Mouse (Mus musculus): ENCODE measurements around the gene Gm20517. TPM values are rescaled to one million over a fixed set of nuclear protein-coding genes. Genes with fewer than 3 reads are reported as not detected.

Gene Gm20517
- polyA plus RNA-seq, 1 experiment: 11.9 TPM

GRCm38 (mm10) chr17:47655697-47656096 is 44.3 kb downstream of the Gm20517 start:
- Histone ChIP-seq H3K9me3 (replicated peaks; ENCODE audit: control insufficient read depth, insufficient read depth, low read length, poor library complexity, severe bottlenecking) (no peaks in the 10 kb centered on the region), H3K27me3 (ENCODE audit: control insufficient read depth, insufficient read depth, low read length, poor library complexity, severe bottlenecking) (no peaks in the 10 kb centered on the region), H3K9ac (ENCODE audit: low read depth, poor library complexity, severe bottlenecking) (no peak overlapping the region), H3K4me3 (ENCODE audit: low read depth, low read length) (no peak overlapping the region), H3K36me3 (ENCODE audit: control insufficient read depth, insufficient read depth, low read length, poor library complexity, severe bottlenecking) (no peaks in the 10 kb centered on the region), H3K4me1 (ENCODE audit: control insufficient read depth, insufficient read depth, low read length) (no peaks in the 10 kb centered on the region), H3K27ac (ENCODE audit: insufficient read depth, low read length) (no peak overlapping the region)
- TF ChIP-seq POLR2A (IDR thresholded peaks at IDR 0.05; ENCODE audit: insufficient read depth, low read length): no peak
- no peak for TF ChIP-seq CTCF (IDR thresholded peaks at IDR 0.05; ENCODE audit: low read depth, low read length)
- TF ChIP-seq EP300 (IDR thresholded peaks at IDR 0.05; ENCODE audit: insufficient read depth, low read depth, low read length): no peak

GRCm38 (mm10) chr17:47657901-47658300 is 46.5 kb downstream of the Gm20517 start:
- Histone ChIP-seq H3K36me3 (ENCODE audit: control insufficient read depth, insufficient read depth, low read length, poor library complexity, severe bottlenecking) (no peaks in the 10 kb centered on the region), H3K9me3 (replicated peaks; ENCODE audit: control insufficient read depth, insufficient read depth, low read length, poor library complexity, severe bottlenecking) (no peaks in the 10 kb centered on the region), H3K9ac (ENCODE audit: low read depth, poor library complexity, severe bottlenecking) (no peak overlapping the region), H3K4me1 (ENCODE audit: control insufficient read depth, insufficient read depth, low read length) (no peaks in the 10 kb centered on the region), H3K4me3 (ENCODE audit: low read depth, low read length) (no peak overlapping the region), H3K27me3 (ENCODE audit: control insufficient read depth, insufficient read depth, low read length, poor library complexity, severe bottlenecking) (no peaks in the 10 kb centered on the region), H3K27ac (ENCODE audit: insufficient read depth, low read length) (no peak overlapping the region)
- TF ChIP-seq EP300 (IDR thresholded peaks at IDR 0.05; ENCODE audit: insufficient read depth, low read depth, low read length) (no peak), POLR2A (IDR thresholded peaks at IDR 0.05; ENCODE audit: insufficient read depth, low read length) (no peak), CTCF (IDR thresholded peaks at IDR 0.05; ENCODE audit: low read depth, low read length) (no peak)

- H3K27ac ChIP-seq (ENCODE audit: insufficient read depth, low read length): no peak overlapping the region
- H3K4me1 ChIP-seq (ENCODE audit: control insufficient read depth, insufficient read depth, low read length): no peaks in the 10 kb centered on the region
- no peak overlapping the region for H3K9ac ChIP-seq (ENCODE audit: low read depth, poor library complexity, severe bottlenecking)
- H3K36me3 ChIP-seq (ENCODE audit: control insufficient read depth, insufficient read depth, low read length, poor library complexity, severe bottlenecking): no peaks in the 10 kb centered on the region
- no peaks in the 10 kb centered on the region for H3K27me3 ChIP-seq (ENCODE audit: control insufficient read depth, insufficient read depth, low read length, poor library complexity, severe bottlenecking)
- H3K4me3 ChIP-seq (ENCODE audit: low read depth, low read length): no peak overlapping the region
- no peak for TF ChIP-seq CTCF (IDR thresholded peaks at IDR 0.05; ENCODE audit: low read depth, low read length)
- no peak for TF ChIP-seq EP300 (IDR thresholded peaks at IDR 0.05; ENCODE audit: insufficient read depth, low read depth, low read length)
- no peak for TF ChIP-seq POLR2A (IDR thresholded peaks at IDR 0.05; ENCODE audit: insufficient read depth, low read length)
- no peaks in the 10 kb centered on the region for H3K9me3 ChIP-seq (replicated peaks; ENCODE audit: control insufficient read depth, insufficient read depth, low read length, poor library complexity, severe bottlenecking)
These were observed 47.4 kb downstream of the Gm20517 start for GRCm38 (mm10) chr17:47658741-47659243.

- H3K9me3 ChIP-seq (replicated peaks; ENCODE audit: control insufficient read depth, insufficient read depth, low read length, poor library complexity, severe bottlenecking): no peaks in the 10 kb centered on the region
- no peaks in the 10 kb centered on the region for H3K36me3 ChIP-seq (ENCODE audit: control insufficient read depth, insufficient read depth, low read length, poor library complexity, severe bottlenecking)
- no peak overlapping the region for H3K4me3 ChIP-seq (ENCODE audit: low read depth, low read length)
- H3K27ac ChIP-seq (ENCODE audit: insufficient read depth, low read length): no peak overlapping the region
- H3K9ac ChIP-seq (ENCODE audit: low read depth, poor library complexity, severe bottlenecking): no peak overlapping the region
- H3K4me1 ChIP-seq (ENCODE audit: control insufficient read depth, insufficient read depth, low read length): no peaks in the 10 kb centered on the region
- TF ChIP-seq CTCF (IDR thresholded peaks at IDR 0.05; ENCODE audit: low read depth, low read length) (no peak), EP300 (IDR thresholded peaks at IDR 0.05; ENCODE audit: insufficient read depth, low read depth, low read length) (no peak), POLR2A (IDR thresholded peaks at IDR 0.05; ENCODE audit: insufficient read depth, low read length) (no peak)
- no peaks in the 10 kb centered on the region for H3K27me3 ChIP-seq (ENCODE audit: control insufficient read depth, insufficient read depth, low read length, poor library complexity, severe bottlenecking)
These were observed 51.8 kb downstream of the Gm20517 start for GRCm38 (mm10) chr17:47663009-47663713.

GRCm38 (mm10) chr17:47664474-47664873 is 53.1 kb downstream of the Gm20517 start:
- H3K4me3 ChIP-seq (ENCODE audit: low read depth, low read length): no peak overlapping the region
- H3K9me3 ChIP-seq (replicated peaks; ENCODE audit: control insufficient read depth, insufficient read depth, low read length, poor library complexity, severe bottlenecking): no peaks in the 10 kb centered on the region
- H3K27ac ChIP-seq (ENCODE audit: insufficient read depth, low read length): no peak overlapping the region
- no peak overlapping the region for H3K9ac ChIP-seq (ENCODE audit: low read depth, poor library complexity, severe bottlenecking)
- no peaks in the 10 kb centered on the region for H3K4me1 ChIP-seq (ENCODE audit: control insufficient read depth, insufficient read depth, low read length)
- TF ChIP-seq EP300 (IDR thresholded peaks at IDR 0.05; ENCODE audit: insufficient read depth, low read depth, low read length) (no peak), CTCF (IDR thresholded peaks at IDR 0.05; ENCODE audit: low read depth, low read length) (no peak)
- no peaks in the 10 kb centered on the region for H3K27me3 ChIP-seq (ENCODE audit: control insufficient read depth, insufficient read depth, low read length, poor library complexity, severe bottlenecking)
- no peaks in the 10 kb centered on the region for H3K36me3 ChIP-seq (ENCODE audit: control insufficient read depth, insufficient read depth, low read length, poor library complexity, severe bottlenecking)

GRCm38 (mm10) chr17:47669166-47669565 is 57.8 kb downstream of the Gm20517 start:
- Histone ChIP-seq H3K27me3 (ENCODE audit: control insufficient read depth, insufficient read depth, low read length, poor library complexity, severe bottlenecking) (no peaks in the 10 kb centered on the region), H3K4me1 (ENCODE audit: control insufficient read depth, insufficient read depth, low read length) (peaks cover 4% of the 10 kb centered on the region), H3K9me3 (replicated peaks; ENCODE audit: control insufficient read depth, insufficient read depth, low read length, poor library complexity, severe bottlenecking) (no peaks in the 10 kb centered on the region), H3K27ac (ENCODE audit: insufficient read depth, low read length) (no peak overlapping the region), H3K36me3 (ENCODE audit: control insufficient read depth, insufficient read depth, low read length, poor library complexity, severe bottlenecking) (no peaks in the 10 kb centered on the region), H3K9ac (ENCODE audit: low read depth, poor library complexity, severe bottlenecking) (no peak overlapping the region), H3K4me3 (ENCODE audit: low read depth, low read length) (no peak overlapping the region)
- no peak for TF ChIP-seq EP300 (IDR thresholded peaks at IDR 0.05; ENCODE audit: insufficient read depth, low read depth, low read length)
- no peak for TF ChIP-seq POLR2A (IDR thresholded peaks at IDR 0.05; ENCODE audit: insufficient read depth, low read length)
- TF ChIP-seq CTCF (IDR thresholded peaks at IDR 0.05; ENCODE audit: low read depth, low read length): no peak
